Mouse (Mus musculus): Measurements from ENCODE around the gene Arhgap24.

- TF ChIP-seq CTCF (IDR thresholded peaks at IDR 0.05; ENCODE audit: low read depth, low read length) (no peak), POLR2A (IDR thresholded peaks at IDR 0.05; ENCODE audit: borderline replicate concordance, low read depth, low read length) (no peak)
Observed at GRCm38 (mm10) chr5:102639782-102640559, 158.8 kb downstream of the Arhgap24 start.
